Mouse (Mus musculus): Measurements from ENCODE around the gene Ube2s. TPM values are rescaled to one million over a fixed set of nuclear protein-coding genes. Genes with fewer than 3 reads are reported as not detected.
"Not testable (repeated sequence)": the region's sequence is repeated elsewhere in the genome, so short reads cannot be mapped to it uniquely, and the experiment has no call there.

Ube2s gene
- total RNA-seq, 1 experiment: 499 TPM

- TF ChIP-seq MAFK (IDR thresholded peaks at IDR 0.05; ENCODE audit: insufficient read depth, low read depth, low read length) (no peak), ZC3H11A (IDR thresholded peaks at IDR 0.05; ENCODE audit: borderline replicate concordance, low read depth, low read length) (no peak), CHD2 (IDR thresholded peaks at IDR 0.05; ENCODE audit: low read depth, low read length) (no peak), HCFC1 (IDR thresholded peaks at IDR 0.05; ENCODE audit: borderline replicate concordance, insufficient read depth, low read length) (no peak), ZNF384 (IDR thresholded peaks at IDR 0.05; ENCODE audit: low read depth, low read length) (no peak)
- Histone ChIP-seq H3K4me3 (ENCODE audit: insufficient read depth in 1 of 2, low read depth in 1 of 2, low read length in 2 of 2, poor library complexity in 1 of 2, severe bottlenecking in 1 of 2) (no peak overlapping the region), H3K9ac (ENCODE audit: insufficient read depth, low read depth, low read length, poor library complexity, severe bottlenecking) (no peak overlapping the region; the same call in 1 of the 2 replicates), H3K4me1 (ENCODE audit: control insufficient read depth in 2 of 2, insufficient read depth in 2 of 2, low read length in 2 of 2, poor library complexity in 1 of 2) (peaks cover 19 to 40% of the 10 kb centered on the region in 2 experiments), H3K9me3 (ENCODE audit: control insufficient read depth, insufficient read depth, low read depth, low read length) (no peaks in the 10 kb centered on the region), H3K36me3 (ENCODE audit: control insufficient read depth, insufficient read depth, low read length, poor library complexity, severe bottlenecking) (no peaks in the 10 kb centered on the region), H3K27ac (ENCODE audit: insufficient read depth, low read depth, low read length, poor library complexity, severe bottlenecking) (peak overlapping the region; percentile 85; the same call in 1 of the 2 replicates)
- no peak for DNase-seq (ENCODE audit: low read depth, low spot score)
- in situ Hi-C loops (cut with MboI; ENCODE audit: low sequenced_read_pairs in 2 of 2, unreplicated experiment in 2 of 2): no loop called here
Measured at GRCm38 (mm10) chr7:4821690-4822089, 9.3 kb upstream of the Ube2s start.

DNA sequence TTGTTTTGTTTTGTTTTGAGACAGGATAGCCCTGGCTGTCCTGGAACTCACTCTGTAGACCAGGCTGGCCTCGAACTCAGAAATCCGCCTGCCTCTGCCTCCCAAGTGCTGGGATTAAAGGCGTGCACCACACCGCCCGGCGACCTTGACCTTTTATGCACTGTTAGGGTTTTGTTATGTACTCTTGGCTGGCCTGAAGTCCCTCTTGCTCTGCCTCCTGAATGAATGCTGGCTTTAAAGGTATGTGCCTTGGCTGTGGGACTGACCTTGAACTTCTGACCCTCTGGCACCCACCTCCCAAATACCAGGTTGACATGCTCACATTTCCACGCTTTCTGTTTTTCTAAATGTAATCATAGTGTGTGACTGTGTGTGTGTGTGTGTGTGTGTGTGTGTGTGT, 8.5 kb upstream of the Ube2s start:
- Histone ChIP-seq H3K27ac (ENCODE audit: insufficient read depth, low read depth, low read length, poor library complexity, severe bottlenecking) (peak overlapping the region; percentile 85; the same call in 1 of the 2 replicates), H3K4me1 (ENCODE audit: control insufficient read depth in 2 of 2, insufficient read depth in 2 of 2, low read length in 2 of 2, poor library complexity in 1 of 2) (peaks cover 19 to 34% of the 10 kb centered on the region in 2 experiments)
- in situ Hi-C loops (cut with MboI; ENCODE audit: low sequenced_read_pairs in 2 of 2, unreplicated experiment in 2 of 2); H3K9me3 ChIP-seq (ENCODE audit: control insufficient read depth, insufficient read depth, low read depth, low read length); H3K9ac ChIP-seq (ENCODE audit: insufficient read depth, low read depth, low read length, poor library complexity, severe bottlenecking); H3K36me3 ChIP-seq (ENCODE audit: control insufficient read depth, insufficient read depth, low read length, poor library complexity, severe bottlenecking); H3K4me3 ChIP-seq (ENCODE audit: insufficient read depth in 1 of 2, low read depth in 1 of 2, low read length in 2 of 2, poor library complexity in 1 of 2, severe bottlenecking in 1 of 2): not testable (repeated sequence)
- DNase-seq (ENCODE audit: low read depth, low spot score): peak; percentile 91

- Histone ChIP-seq H3K36me3 (ENCODE audit: control insufficient read depth, insufficient read depth, low read length, poor library complexity, severe bottlenecking) (peaks cover under 1% of the 10 kb centered on the region; the same call in 1 of the 2 replicates), H3K9me3 (ENCODE audit: control insufficient read depth, insufficient read depth, low read depth, low read length) (no peaks in the 10 kb centered on the region), H3K4me1 (ENCODE audit: control insufficient read depth in 2 of 2, insufficient read depth in 2 of 2, low read length in 2 of 2, poor library complexity in 1 of 2) (peaks cover 3 to 8% of the 10 kb centered on the region in 2 experiments; a peak in 3 of 4 replicates), H3K4me3 (ENCODE audit: insufficient read depth in 1 of 2, low read depth in 1 of 2, low read length in 2 of 2, poor library complexity in 1 of 2, severe bottlenecking in 1 of 2) (no peak overlapping the region), H3K9ac (ENCODE audit: insufficient read depth, low read depth, low read length, poor library complexity, severe bottlenecking) (no peak overlapping the region), H3K27ac (ENCODE audit: insufficient read depth, low read depth, low read length, poor library complexity, severe bottlenecking) (no peak overlapping the region)
- DNase-seq (ENCODE audit: low read depth, low spot score): no peak
- in situ Hi-C loops (cut with MboI; ENCODE audit: low sequenced_read_pairs in 2 of 2, unreplicated experiment in 2 of 2): no loop called here
- no peak for TF ChIP-seq HCFC1 (IDR thresholded peaks at IDR 0.05; ENCODE audit: borderline replicate concordance, insufficient read depth, low read length)
- TF ChIP-seq ZC3H11A (IDR thresholded peaks at IDR 0.05; ENCODE audit: borderline replicate concordance, low read depth, low read length): no peak
- TF ChIP-seq MAFK (IDR thresholded peaks at IDR 0.05; ENCODE audit: insufficient read depth, low read depth, low read length): no peak
- TF ChIP-seq CHD2 (IDR thresholded peaks at IDR 0.05; ENCODE audit: low read depth, low read length): no peak
- TF ChIP-seq ZNF384 (IDR thresholded peaks at IDR 0.05; ENCODE audit: low read depth, low read length): no peak
Measured at GRCm38 (mm10) chr7:4816559-4816958, 4.2 kb upstream of the Ube2s start.

DNA sequence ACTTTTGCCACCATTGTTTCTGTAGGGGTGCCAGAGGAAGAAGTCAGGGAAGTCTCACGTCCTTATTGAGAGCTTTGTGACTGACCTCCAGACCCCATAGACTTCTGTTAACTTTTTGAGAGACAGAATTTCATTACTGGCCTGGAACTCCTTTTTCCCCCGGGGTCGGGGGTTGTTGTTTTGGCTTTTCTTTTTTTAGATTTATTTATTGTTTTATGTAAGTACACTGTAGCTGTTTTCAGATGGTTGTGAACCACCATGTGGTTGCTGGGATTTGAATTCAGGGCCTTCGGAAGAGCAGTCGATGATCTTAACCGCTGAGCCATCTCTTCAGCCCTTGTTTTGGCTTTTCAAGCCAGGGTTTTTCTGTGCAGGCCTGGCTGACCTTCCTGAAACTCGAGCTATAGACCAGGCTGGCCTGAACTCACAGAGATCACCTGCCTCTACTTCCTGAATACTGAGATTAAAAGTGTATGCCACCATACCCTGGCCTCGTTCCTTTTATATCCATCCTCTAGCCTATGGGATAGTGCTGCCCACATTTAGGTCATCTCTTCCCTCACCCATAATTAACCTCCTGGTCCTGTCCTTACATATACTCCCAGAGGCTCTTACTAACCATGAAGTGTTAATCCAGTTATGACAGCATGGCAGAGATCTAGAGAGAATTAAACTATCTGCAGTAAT, 858 bp upstream of the Ube2s start:
- Histone ChIP-seq H3K4me1 (ENCODE audit: control insufficient read depth in 2 of 2, insufficient read depth in 2 of 2, low read length in 2 of 2, poor library complexity in 1 of 2) (peaks cover 2 to 7% of the 10 kb centered on the region in 2 experiments; a peak in 2 of 4 replicates), H3K9ac (ENCODE audit: insufficient read depth, low read depth, low read length, poor library complexity, severe bottlenecking) (peak overlapping the region; percentile 87), H3K4me3 (ENCODE audit: insufficient read depth in 1 of 2, low read depth in 1 of 2, low read length in 2 of 2, poor library complexity in 1 of 2, severe bottlenecking in 1 of 2) (peak overlapping the region; percentile 78 to 83), H3K27ac (ENCODE audit: insufficient read depth, low read depth, low read length, poor library complexity, severe bottlenecking) (peak overlapping the region; percentile 69; the same call in 1 of the 2 replicates), H3K36me3 (ENCODE audit: control insufficient read depth, insufficient read depth, low read length, poor library complexity, severe bottlenecking) (peaks cover 27% of the 10 kb centered on the region), H3K9me3 (ENCODE audit: control insufficient read depth, insufficient read depth, low read depth, low read length) (no peaks in the 10 kb centered on the region)
- no peak for DNase-seq (ENCODE audit: low read depth, low spot score)
- no peak for TF ChIP-seq ZNF384 (IDR thresholded peaks at IDR 0.05; ENCODE audit: low read depth, low read length)
- no peak for TF ChIP-seq CHD2 (IDR thresholded peaks at IDR 0.05; ENCODE audit: low read depth, low read length)
- TF ChIP-seq MAFK (IDR thresholded peaks at IDR 0.05; ENCODE audit: insufficient read depth, low read depth, low read length): no peak
- TF ChIP-seq ZC3H11A (IDR thresholded peaks at IDR 0.05; ENCODE audit: borderline replicate concordance, low read depth, low read length): no peak
- TF ChIP-seq HCFC1 (IDR thresholded peaks at IDR 0.05; ENCODE audit: borderline replicate concordance, insufficient read depth, low read length): no peak
- in situ Hi-C loops (cut with MboI; ENCODE audit: low sequenced_read_pairs in 2 of 2, unreplicated experiment in 2 of 2): no loop called here
